Mouse (Mus musculus): Measurements from ENCODE around the gene Pla2g4a.

DNA sequence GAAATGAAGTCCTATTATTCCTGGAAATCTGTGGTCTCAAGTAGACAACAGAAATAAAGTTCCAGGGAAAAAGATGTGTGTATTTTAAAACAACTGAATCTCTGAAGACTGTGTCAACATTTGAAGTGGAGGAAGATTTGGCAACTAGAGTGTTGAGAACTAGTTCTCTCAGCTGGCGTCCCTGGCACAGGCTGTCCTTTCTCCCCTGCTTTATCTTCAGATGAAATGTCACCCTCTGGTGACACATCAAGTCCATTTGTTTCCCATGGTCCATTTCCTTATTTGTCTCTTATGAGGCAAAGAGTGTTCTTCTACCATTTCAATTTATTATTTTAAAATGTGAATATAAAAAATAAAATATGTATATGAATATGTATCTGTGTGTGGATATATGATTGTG is 89.5 kb downstream of the Pla2g4a start:
- TF ChIP-seq CTCF (IDR thresholded peaks at IDR 0.05; ENCODE audit: low read depth), result no peak
- no peak for TF ChIP-seq EP300 (IDR thresholded peaks at IDR 0.05; ENCODE audit: low read depth)
